Mouse (Mus musculus): ENCODE data around the gene Met. TPM values are rescaled to one million over a fixed set of nuclear protein-coding genes. Genes with fewer than 3 reads are reported as not detected.

Met gene
- total and polyA plus RNA-seq, 3 experiments: 0.13 to 0.53 (median 0.26) TPM

DNA sequence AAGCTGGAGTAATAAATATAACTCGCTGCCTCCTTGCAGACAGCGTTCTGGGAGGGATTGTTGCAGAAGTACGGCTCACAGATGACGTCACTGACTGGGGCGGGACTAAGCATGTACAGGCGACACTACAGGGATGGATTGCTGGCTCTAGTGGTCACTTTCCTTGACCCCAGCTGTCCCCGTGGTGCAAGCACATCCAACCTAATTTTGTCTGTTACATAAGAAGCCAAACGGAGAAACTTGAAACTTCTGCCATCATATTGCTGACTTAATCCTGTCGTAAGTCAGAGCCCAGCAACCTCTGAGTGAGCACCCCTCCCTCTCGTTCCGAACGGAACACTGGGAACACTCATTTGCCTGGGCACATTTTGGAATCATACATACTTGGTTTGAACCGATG is 120.4 kb downstream of the Met start:
- Histone ChIP-seq H3K27me3 (replicated peaks) (no peaks in the 10 kb centered on the region), H3K79me2 (replicated peaks; ENCODE audit: control insufficient read depth, extremely low read depth, insufficient read depth, poor library complexity, severe bottlenecking) (no peaks in the 10 kb centered on the region), H3K4me3 (replicated peaks in 1 of 3; ENCODE audit: low read depth in 2 of 3, low read length in 2 of 3, poor library complexity in 1 of 3) (peak overlapping the region; percentile 47 to 58 (median 49)), H3K4me1 (ENCODE audit: control insufficient read depth in 1 of 2, insufficient read depth in 2 of 2) (no peaks in the 10 kb centered on the region), H3K36me3 (replicated peaks in 1 of 2; ENCODE audit: control insufficient read depth in 1 of 2, insufficient read depth in 1 of 2, low read length in 1 of 2) (no peaks in the 10 kb centered on the region), H3K27ac (ENCODE audit: insufficient read depth, low read depth) (no peak overlapping the region), H3K4me2 (ENCODE audit: insufficient read depth, low read depth, poor library complexity, severe bottlenecking) (peak overlapping the region; percentile 79; the same call in 1 of the 2 replicates), H3K9me3 (replicated peaks; ENCODE audit: low read length) (no peaks in the 10 kb centered on the region), H3K9ac (ENCODE audit: insufficient read depth, low read depth) (no peak overlapping the region; the same call in 1 of the 2 replicates)
- TF ChIP-seq EP300 (IDR thresholded peaks at IDR 0.05; ENCODE audit: low read length): no peak
- no peak for TF ChIP-seq USF2 (conservative IDR thresholded peaks at IDR 0.05; ENCODE audit: low read depth, low read length)
- TF ChIP-seq ZNF384 (IDR thresholded peaks at IDR 0.05; ENCODE audit: low read depth, low read length): no peak
- no peak for TF ChIP-seq ELF1 (IDR thresholded peaks at IDR 0.05; ENCODE audit: low read depth, low read length)
- TF ChIP-seq CHD2 (IDR thresholded peaks at IDR 0.05; ENCODE audit: low read length): no peak
- no peak for TF ChIP-seq USF1 (IDR thresholded peaks at IDR 0.05; ENCODE audit: low read depth, low read length)
- TF ChIP-seq SMC3 (IDR thresholded peaks at IDR 0.05; ENCODE audit: low read depth, low read length): no peak
- TF ChIP-seq MAFK (IDR thresholded peaks at IDR 0.05; ENCODE audit: insufficient replicate concordance, low read length): no peak
- TF ChIP-seq ZC3H11A (IDR thresholded peaks at IDR 0.05; ENCODE audit: low read depth, low read length): no peak
- no peak for TF ChIP-seq NRF1 (IDR thresholded peaks at IDR 0.05; ENCODE audit: low read depth, low read length)
- TF ChIP-seq SIN3A (IDR thresholded peaks at IDR 0.05; ENCODE audit: low read length): no peak
- TF ChIP-seq KAT2A (IDR thresholded peaks at IDR 0.05; ENCODE audit: insufficient replicate concordance, low read length): no peak
- dilution Hi-C loops (cut with MboI; ENCODE audit: extremely low pct_ligation_motif_present, extremely low pct_unique_long_range_greater_than_20kb, low sequenced_read_pairs): no loop called here
- in situ Hi-C loops (cut with MboI; ENCODE audit: low pct_ligation_motif_present, low pct_unique_long_range_greater_than_20kb, low sequenced_read_pairs): loop anchor here (10.0 kb wide), 2 partner anchors 219 to 479 kb away; no protein-coding TSS in a partner anchor
- DNase-seq (ENCODE audit: extremely low read depth): peak; percentile 69

DNA sequence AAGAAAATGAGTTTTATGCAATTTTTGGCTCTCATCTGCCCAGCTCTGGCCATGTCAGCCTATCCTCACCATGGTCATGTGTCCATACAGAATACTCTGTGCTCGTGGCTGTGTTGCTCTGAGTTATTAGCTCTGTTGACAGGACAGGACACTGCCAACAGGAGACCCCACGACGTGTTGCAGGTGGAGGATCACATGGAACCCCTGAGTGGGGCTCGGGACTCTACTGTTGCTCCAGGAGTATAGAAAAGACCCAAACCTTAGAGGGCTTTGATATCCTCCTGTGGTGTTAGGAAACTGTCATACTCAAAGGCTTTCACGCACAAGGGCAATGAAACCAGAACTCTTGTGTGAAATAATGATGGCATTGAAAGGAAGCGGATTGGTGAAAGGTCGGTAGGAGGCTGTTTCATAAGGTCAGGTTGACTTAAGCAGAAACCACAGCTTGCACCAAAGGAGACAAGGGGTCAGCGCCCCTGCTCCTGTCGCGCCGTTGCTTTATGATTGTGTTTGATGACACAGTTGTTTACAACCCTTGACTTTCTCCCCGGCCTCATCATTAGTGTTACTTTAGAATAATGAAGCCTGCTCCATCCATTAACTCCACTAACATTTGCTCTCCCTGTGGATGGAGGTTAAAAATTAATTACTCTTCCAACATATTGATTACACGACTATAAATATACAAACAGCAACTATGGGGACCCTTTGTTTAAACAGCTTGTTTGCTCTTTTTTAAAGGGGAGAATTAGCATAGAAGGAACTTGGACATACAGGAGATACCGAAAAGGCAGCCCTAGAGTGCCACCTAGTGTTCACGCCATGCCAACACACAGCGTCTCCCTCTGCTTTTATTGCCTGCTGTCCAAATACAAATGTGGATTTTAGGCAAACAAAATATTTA is 125.7 kb downstream of the Met start:
- no peaks in the 10 kb centered on the region for H3K36me3 ChIP-seq (replicated peaks in 1 of 2; ENCODE audit: control insufficient read depth in 1 of 2, insufficient read depth in 1 of 2, low read length in 1 of 2)
- H3K79me2 ChIP-seq (replicated peaks; ENCODE audit: control insufficient read depth, extremely low read depth, insufficient read depth, poor library complexity, severe bottlenecking): no peaks in the 10 kb centered on the region
- no peak overlapping the region for H3K27ac ChIP-seq (ENCODE audit: insufficient read depth, low read depth)
- peak; percentile 72 for DNase-seq (ENCODE audit: extremely low read depth)
- H3K9me3 ChIP-seq (replicated peaks; ENCODE audit: low read length): peaks cover 8% of the 10 kb centered on the region
- in situ Hi-C loops (cut with MboI; ENCODE audit: low pct_ligation_motif_present, low pct_unique_long_range_greater_than_20kb, low sequenced_read_pairs) (loop anchor here (10.0 kb wide), 2 partner anchors 224 to 484 kb away; no protein-coding TSS in a partner anchor), dilution Hi-C loops (cut with MboI; ENCODE audit: extremely low pct_ligation_motif_present, extremely low pct_unique_long_range_greater_than_20kb, low sequenced_read_pairs) (no loop called here)
- no peak overlapping the region for H3K4me3 ChIP-seq (replicated peaks in 1 of 3; ENCODE audit: low read depth in 2 of 3, low read length in 2 of 3, poor library complexity in 1 of 3)
- no peaks in the 10 kb centered on the region for H3K27me3 ChIP-seq (replicated peaks)
- H3K4me2 ChIP-seq (ENCODE audit: insufficient read depth, low read depth, poor library complexity, severe bottlenecking): peak overlapping the region; percentile 74
- no peak overlapping the region for H3K9ac ChIP-seq (ENCODE audit: insufficient read depth, low read depth)
- TF ChIP-seq ZC3H11A (IDR thresholded peaks at IDR 0.05; ENCODE audit: low read depth, low read length) (peak; percentile 69), ZNF384 (IDR thresholded peaks at IDR 0.05; ENCODE audit: low read depth, low read length) (peak; percentile 28; the same call in 1 of the 2 replicates), SMC3 (IDR thresholded peaks at IDR 0.05; ENCODE audit: low read depth, low read length) (peak; percentile 90), MYC (IDR thresholded peaks at IDR 0.05; ENCODE audit: low read depth, low read length) (no peak; the same call in 1 of the 2 replicates), NELFE (IDR thresholded peaks at IDR 0.05; ENCODE audit: low read depth, low read length) (peak; percentile 27; the same call in 1 of the 2 replicates), SIN3A (IDR thresholded peaks at IDR 0.05; ENCODE audit: low read length) (0 out of 2 replicates have a peak, but pooled peaks have one; percentile 18), CTCF (conservative IDR thresholded peaks at IDR 0.05 in 1 of 2, IDR thresholded peaks at IDR 0.05 in 1 of 2; ENCODE audit: low read depth in 2 of 2, low read length in 2 of 2) (peak; percentile 81 to 97), USF1 (IDR thresholded peaks at IDR 0.05; ENCODE audit: low read depth, low read length) (no peak), RAD21 (IDR thresholded peaks at IDR 0.05; ENCODE audit: low read depth, low read length) (peak; percentile 98)
- H3K4me1 ChIP-seq (ENCODE audit: control insufficient read depth in 1 of 2, insufficient read depth in 2 of 2): no peaks in the 10 kb centered on the region
